Mouse (Mus musculus) embryonic stem cell, embryonic (primary cell): ENCODE measurements at regions not wholly inside any gene's neighbourhood (a gene's known extent, or its start where the extent isn't known, plus 50 kb on each side); places are given as distances from the start of the nearest gene placed in this dataset.

ENCODE experiments used
- CTCF ChIA-PET, 4 experiments: fragments of 300-600 bp in 2 of 4; fragments of 350-600 bp in 2 of 4; sonication (Branson Sonifier 250); formaldehyde crosslinking; loops; one replicate each; lab custom pipeline; 2022; ENCODE audit warnings: inconsistent platforms in 2 of 4; lab: Charles Lee
- POLR2A ChIA-PET, 4 experiments: fragments of 300-600 bp in 2 of 4; fragments of 350-600 bp in 2 of 4; sonication (Branson Sonifier 250); formaldehyde crosslinking; loops; one replicate each; lab custom pipeline; 2022; ENCODE audit warnings: antibody characterized with exemption in 4 of 4, inconsistent platforms in 1 of 4; lab: Charles Lee

DNA sequence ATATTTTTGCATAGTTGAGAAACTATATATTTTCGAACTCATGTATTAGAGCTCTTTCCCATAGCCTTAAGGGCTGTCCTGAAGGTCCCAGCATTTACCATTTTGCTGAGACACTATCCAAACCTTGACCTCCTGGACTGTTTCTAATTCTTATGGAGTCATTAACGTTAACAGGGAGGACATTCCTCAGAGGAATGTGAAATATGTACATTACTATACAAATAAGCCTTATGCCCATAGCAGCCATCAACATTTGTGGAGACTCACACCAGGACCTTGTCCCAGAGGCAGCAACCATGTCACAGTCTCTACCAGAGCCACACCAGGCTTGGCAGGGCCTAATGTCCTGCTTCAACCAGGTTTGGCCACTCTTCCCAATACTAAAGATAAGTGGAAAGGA, 54.6 kb upstream of the Atp13a3 start:
- CTCF ChIA-PET, result interaction anchor here in 1 of 4 experiments (1.1 kb wide), 1 partner anchor 71 kb away, joined by 3 read pairs; no protein-coding TSS in a partner anchor
- POLR2A ChIA-PET, result interaction anchor here in 3 of 4 experiments (0.6 to 1.3 kb wide), 5 partner anchors 18 to 199 kb away, joined by 3 to 7 read pairs (median 3); no protein-coding TSS in a partner anchor

DNA sequence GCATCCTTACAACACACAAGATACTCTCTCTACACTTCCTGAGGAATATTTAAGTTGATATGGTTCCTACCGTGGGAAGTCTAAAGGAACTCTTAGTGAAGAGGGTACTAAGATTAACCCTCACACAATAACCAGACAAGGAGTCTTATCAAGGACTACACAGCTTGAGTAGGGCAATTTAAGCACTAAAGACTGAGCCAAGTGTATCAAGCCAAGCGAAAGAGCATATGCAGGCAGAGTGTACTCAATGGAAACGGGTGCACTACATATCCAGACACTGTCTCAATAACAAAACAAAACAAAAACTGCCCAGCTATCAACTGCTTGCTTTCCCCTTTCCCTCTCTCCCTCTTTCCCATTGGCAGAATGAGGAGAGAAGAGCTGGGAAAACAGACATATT, 52.1 kb upstream of the Atp13a3 start:
- CTCF ChIA-PET, result interaction anchor here in 1 of 4 experiments (1.1 kb wide), 1 partner anchor 62 kb away, joined by 3 read pairs; no protein-coding TSS in a partner anchor
- POLR2A ChIA-PET, result interaction anchor here in 3 of 4 experiments (1.0 to 2.3 kb wide), 7 partner anchors 14 to 73 kb away, joined by 3 to 9 read pairs (median 4); no protein-coding TSS in a partner anchor

DNA sequence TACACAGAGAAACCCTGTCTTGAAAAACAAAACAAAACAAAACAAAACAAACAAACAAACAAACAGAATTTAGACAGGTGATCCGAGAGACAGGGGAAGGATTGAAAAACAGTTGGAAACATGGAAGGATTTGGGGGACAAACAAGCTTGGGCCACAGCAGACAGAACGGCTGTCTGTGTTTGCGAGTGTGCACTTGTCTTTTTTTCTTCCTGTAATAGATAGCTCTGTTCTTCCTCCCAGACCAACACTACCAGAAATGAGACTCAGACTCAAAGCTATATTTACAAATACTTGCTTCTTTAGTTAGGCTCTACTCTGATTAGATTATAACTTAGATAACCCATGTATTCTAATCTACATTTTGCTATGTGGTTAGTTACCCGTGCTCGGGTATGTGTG, 51.6 kb upstream of the Atp13a3 start:
- POLR2A ChIA-PET, result interaction anchor here in 1 of 4 experiments (1.0 to 2.3 kb wide), 4 partner anchors 13 to 73 kb away, joined by 3 to 9 read pairs (median 4); no protein-coding TSS in a partner anchor

DNA sequence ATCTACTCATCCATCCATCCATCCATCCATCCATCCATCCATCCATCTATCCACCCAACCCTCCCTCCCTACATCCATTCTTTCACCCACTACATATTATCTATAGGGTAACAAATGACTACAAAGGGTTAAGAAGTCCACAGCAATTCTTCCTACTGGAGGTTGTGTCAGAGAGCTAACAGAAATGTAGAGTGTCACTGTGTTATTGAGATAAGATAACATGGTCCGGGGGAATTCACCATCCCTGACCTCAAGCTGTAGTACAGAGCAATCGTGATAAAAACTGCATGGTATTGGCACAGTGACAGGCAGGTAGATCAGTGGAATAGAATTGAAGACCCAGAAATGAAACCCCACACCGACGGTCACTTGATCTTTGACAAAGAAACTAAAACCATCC, 50.9 kb upstream of the Atp13a3 start:
- ChIA-PET POLR2A (interaction anchor here in 2 of 4 experiments (0.7 to 2.3 kb wide), 4 partner anchors 12 to 176 kb away, joined by 3 to 9 read pairs (median 4); no protein-coding TSS in a partner anchor), CTCF (interaction anchor here in 1 of 4 experiments (1.0 kb wide), 1 partner anchor 59 kb away, joined by 3 read pairs; no protein-coding TSS in a partner anchor)

More for the DNA sequence above, 51.6 kb upstream of the Atp13a3 start:
- CTCF ChIA-PET, result interaction anchor here in 1 of 4 experiments (1.1 kb wide), 1 partner anchor 63 kb away, joined by 3 read pairs; no protein-coding TSS in a partner anchor
